Mouse (Mus musculus) olfactory bulb, adult 2 months (tissue): Measurements from ENCODE around the gene Ecm2.

Source experiments
- CTCF ChIP-seq: fragments of 200-500 bp; IDR thresholded peaks from 2 replicates; pipeline ENCODE4 v1.5.1; 2012; ENCODE audit warnings: low read depth, mild to moderate bottlenecking, low read length, moderate library complexity; ENCODE audit not compliant: insufficient read depth
- POLR2A ChIP-seq: fragments of 200-500 bp; IDR thresholded peaks from 2 replicates; pipeline ENCODE4 v1.6.1; 2012; ENCODE audit warnings: mild to moderate bottlenecking, low read depth, low read length, moderate library complexity; ENCODE audit not compliant: insufficient read depth

GRCm38 (mm10) chr13:49492376-49493368 is 11.9 kb upstream of the Ecm2 start, which contains the start of gene Tes3-ps:
- TF ChIP-seq CTCF (no peak), POLR2A (no peak)
